Mouse (Mus musculus) left cerebral cortex, postnatal 4 days (tissue): ENCODE measurements around the gene Cd82. TPM values are rescaled to one million over a fixed set of nuclear protein-coding genes. Genes with fewer than 3 reads are reported as not detected.

ENCODE experiments used
- DNase-seq: peaks from one replicate; pipeline ENCODE4 v3.0.0-alpha.2; 2022
- intact Hi-C: fragments of 180-260 bp; cut with DNase I; formaldehyde crosslinking; loops from one replicate; pipeline ENCODE4 v1.15.1; 2025
- total RNA-seq, 2 experiments: library from RNA; stranded (reverse); gene quantifications; 2 replicates each; pipeline ENCODE4 v1.2.3; 2021

Gene Cd82
- total RNA-seq, 2 experiments from 2014 or later = 15.4 to 17.4 TPM

DNA sequence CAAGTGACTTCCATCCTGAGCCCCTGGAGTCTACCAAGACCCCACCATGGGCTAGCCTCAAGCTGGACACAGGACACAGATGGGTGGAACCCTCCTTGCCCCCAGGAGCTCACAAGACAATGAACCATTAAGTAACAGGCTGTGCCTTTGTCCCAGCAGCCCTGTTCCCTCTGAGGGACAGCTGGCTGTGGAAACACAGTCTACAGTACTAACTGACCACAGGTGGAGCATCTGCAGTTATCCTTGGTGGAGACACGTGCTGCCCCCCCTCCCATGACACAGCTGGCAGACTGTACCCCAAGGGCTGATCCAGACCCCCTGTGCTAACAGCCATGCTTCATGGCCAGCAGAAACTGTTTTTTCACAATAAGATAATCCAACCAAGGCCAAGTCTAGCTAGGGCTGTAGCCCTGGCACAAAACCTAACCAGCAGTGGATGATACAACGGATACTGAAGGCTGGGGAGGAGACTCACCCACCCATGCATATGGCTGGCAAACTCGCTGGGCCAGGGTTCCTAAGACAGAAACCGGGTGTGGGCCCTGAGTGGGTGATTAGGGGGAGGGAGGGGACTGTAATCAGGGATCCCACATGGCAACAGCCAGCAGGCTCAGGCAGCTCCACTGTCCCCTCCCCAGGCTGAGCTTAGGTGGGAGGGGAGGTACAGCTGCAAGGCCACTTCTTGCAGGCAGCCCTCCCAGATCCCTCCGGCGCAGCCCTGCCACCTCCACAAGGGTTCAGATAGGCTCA is 15.3 kb downstream of the Cd82 start:
- intact Hi-C loops = no loop called here
- DNase-seq = peak; percentile 50

DNA sequence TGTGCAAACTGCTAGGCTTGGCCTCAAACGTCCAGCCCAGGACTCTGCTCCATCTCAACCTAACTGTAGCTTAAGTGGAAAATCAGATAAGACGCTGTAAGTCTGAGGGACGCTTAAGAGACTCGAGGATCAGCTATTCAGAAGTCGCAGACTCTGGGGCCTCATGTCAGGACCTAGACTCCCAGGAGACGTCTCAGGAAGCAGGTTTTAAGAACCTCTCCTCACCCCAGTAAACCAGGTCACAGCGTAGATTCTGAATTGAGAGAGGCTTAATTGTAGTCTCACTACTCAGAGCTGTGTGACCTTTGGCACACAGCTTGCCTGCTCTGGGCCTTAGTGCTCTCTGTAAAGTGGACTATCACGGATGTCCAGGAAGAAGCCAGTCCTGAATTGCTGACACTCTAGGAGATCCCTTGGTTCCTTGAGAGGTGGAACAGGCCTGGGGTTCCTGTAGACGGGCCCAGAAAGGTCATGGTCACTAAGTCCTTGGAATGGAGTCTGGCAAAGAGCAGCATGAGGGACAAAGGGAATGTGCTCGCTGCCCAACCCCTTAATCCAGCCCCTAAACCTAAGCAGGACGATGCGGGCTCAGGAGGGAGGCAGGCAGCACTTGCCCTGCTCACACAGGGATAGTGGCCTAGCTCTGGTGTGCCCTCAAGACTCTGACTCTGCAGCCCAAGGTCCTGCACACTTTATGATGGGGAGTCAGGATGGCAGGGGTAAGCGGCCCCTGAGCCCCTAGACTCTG is 16.2 kb downstream of the Cd82 start:
- no peak for DNase-seq

DNA sequence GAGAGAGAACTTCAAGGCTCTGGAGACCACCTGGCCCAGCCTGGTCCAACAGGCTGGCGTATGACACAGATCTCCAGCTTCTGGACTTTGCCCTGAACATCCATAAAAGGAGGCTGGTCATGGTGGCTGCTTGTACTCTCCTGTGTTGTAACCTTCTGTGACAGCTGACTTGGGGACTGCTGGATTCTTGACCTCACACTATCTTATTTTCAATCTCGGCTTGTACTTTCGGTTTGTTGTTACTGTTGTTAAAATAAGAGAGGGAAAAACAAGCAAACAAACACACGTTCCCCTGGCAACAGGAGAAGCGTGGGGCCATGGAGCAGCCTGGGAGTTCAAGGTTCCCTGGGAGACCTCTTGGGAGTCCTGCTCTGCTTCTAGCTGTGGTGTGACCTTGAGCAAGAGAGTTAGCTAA is 17.7 kb downstream of the Cd82 start:
- intact Hi-C loops = no loop called here

More for the DNA sequence above, 16.2 kb downstream of the Cd82 start:
- intact Hi-C loops = no loop called here

DNA sequence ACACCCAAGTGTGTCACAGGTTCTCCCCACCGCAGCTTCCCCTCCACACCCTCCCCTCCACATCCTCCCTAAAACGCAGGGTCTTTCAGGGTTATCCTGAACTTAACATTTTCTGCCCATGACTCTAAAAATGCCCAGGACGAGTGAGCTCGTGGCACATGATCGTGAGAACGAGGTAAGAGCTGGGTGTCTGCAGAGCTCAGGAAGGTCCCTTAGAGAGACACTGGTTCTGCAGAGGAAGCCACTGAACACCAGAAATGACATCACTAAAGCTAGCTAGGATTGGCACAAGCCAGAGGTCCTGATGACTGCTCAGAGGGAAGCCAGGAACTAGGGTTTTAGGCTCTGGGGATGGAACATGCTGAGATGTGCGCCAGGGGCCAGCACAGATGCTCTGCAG is 18.7 kb downstream of the Cd82 start:
- intact Hi-C loops = no loop called here
- DNase-seq = no peak

More for the DNA sequence above, 17.7 kb downstream of the Cd82 start:
- no peak for DNase-seq

DNA sequence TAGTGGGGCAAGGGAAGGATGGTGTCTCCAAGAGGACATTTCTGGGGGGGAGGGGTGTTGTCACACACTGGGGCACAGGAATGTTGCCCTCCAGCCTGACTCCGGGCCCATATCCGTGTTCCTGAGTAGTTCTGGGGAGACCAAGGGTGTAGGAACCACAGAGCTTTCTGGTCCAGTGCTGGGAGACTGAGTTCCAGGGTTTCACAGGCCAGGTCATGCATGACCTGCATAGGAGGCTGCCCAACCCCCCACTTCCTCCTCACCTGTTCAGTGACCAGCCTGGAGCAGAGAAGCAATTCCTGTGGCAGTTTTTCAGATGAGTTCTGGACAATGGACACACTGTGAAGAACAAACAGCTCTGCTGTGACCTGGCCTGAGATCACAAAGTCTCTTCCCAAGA is 19.8 kb downstream of the Cd82 start:
- intact Hi-C loops = no loop called here
- DNase-seq = no peak

DNA sequence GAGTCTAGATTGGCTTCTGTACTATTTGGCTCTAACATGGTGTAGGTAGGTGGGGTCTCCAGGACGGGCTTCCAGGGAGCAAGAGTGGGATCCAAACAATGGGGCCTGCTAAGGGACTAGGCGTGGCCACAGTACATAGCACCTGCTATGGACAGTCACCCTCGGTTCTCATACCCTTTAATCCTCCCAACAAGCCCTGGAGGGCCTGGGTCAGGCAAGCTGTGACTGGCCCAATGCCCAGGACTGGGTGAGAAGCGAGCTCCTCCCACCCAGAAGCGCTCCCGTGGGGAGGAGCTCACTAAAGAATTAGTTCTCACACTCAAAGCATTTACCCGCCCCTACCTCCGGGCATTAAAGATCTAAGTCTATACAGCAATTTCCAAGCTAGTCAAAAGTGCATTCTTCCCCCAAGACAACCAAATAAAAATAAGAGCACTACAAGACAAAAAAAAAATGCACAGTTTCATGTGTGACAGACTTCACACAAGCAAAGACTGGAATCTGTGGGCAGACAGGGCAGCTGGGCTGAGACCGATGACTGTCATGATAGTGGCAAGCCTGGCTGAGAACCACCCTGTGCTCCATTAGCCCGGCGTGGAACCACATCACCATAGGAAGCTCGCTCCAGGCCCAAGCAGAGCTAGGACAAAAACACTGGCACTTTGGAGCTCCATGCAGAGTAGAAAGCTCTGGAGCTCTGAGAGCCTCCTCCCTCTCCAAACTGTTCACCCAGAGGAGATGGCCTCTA is 23.0 kb downstream of the Cd82 start:
- DNase-seq = peak; percentile 74
- intact Hi-C loops = no loop called here

DNA sequence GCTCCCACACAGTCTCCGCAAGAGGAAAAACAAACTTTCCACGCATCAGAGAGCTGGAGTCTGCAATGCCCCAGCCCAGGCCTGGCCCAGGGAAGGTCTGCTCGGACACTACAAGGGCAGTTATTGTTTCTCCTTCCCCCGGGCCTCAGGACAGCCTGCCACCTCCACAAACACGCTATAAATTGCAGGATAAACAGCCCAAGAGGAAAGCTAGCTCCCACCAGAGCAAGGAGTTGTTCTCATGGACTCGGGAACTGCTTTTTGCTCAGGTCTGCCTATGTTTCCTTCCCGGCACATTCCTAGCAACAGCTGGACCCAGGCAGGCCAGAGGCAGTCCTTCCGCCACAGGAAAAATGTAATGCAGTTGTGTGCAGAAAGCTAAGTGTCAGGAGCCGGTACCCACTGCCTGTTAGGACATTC is 23.6 kb downstream of the Cd82 start:
- no peak for DNase-seq
- intact Hi-C loops = no loop called here

DNA sequence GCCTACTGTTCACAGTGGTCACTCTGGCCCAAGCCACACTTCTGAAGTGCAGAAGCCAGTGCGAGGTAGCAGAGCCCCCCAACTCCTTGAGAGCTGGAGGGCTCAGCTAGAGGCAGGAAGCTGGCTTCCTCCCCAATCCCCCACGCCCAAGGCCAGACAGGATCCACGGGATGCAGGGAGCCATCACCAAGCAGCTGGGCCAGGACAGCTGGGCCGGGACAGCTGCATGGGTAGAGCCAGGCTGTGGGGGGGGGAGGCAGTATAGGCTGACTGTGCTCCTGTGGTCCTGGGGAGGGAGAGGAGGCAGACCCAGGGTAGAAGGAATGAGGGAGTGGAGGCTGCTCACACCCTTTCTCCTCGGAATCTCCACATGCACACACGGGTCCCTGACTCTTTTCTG is 24.6 kb downstream of the Cd82 start:
- peak; percentile 46 for DNase-seq
- intact Hi-C loops = no loop called here

DNA sequence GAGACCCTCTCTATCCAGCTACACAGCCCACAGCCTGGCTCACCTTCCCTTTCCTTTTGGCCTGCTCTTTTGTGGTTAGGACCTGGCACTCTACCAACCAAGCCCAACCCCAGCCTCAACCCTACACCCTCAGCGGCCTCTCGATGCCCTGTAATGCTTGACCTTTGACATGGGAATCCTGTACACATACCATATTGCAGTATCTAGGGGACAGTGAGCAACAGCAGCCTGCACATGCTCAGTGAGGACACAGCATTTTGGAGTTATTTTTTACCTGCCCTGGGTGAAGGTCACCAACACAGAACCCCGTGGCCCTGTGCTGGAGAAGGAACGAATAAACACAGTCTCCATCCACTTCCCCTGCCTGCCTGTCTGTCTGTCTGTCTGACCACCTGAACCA is 27.4 kb downstream of the Cd82 start:
- intact Hi-C loops = no loop called here
- no peak for DNase-seq

DNA sequence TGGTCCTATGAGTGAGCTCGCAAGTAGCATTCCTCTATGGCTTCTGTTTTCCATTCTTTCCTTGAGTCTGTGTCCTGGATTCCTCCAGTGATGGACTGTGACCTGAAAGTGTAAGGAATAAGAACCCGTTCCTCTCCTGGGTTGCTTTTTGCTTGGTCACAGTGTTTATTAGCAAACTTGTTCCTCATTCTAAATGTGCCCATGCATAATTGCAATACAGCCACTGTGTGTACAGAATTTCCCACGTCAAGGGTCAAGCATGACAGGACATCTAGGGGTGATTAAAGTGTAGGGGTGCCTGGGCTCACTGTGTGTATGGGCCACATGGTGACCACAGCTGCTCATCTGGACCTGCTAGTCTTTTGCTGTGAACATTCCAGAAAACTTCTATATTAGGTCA is 28.0 kb downstream of the Cd82 start:
- intact Hi-C loops = no loop called here
- DNase-seq = no peak

DNA sequence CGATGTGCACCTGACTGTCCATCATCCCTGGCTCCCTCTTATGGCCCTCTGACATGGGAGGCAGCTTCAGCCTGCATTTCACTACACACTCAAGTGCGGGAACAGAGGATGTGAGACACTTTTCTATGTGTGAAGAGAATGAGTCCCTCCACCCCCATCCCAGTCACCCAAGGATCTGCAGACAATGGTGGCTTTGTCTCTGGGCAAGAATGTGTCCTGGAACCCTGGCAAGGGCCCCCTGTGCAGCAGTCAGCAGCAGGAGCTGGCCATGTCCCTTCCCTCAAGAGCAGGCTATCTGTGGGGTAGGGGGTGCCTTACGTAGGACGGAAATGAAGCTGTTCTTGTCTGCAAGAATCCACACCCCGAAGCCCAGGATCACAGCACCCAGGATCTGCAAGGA is 29.4 kb downstream of the Cd82 start:
- intact Hi-C loops = no loop called here
- DNase-seq = no peak

DNA sequence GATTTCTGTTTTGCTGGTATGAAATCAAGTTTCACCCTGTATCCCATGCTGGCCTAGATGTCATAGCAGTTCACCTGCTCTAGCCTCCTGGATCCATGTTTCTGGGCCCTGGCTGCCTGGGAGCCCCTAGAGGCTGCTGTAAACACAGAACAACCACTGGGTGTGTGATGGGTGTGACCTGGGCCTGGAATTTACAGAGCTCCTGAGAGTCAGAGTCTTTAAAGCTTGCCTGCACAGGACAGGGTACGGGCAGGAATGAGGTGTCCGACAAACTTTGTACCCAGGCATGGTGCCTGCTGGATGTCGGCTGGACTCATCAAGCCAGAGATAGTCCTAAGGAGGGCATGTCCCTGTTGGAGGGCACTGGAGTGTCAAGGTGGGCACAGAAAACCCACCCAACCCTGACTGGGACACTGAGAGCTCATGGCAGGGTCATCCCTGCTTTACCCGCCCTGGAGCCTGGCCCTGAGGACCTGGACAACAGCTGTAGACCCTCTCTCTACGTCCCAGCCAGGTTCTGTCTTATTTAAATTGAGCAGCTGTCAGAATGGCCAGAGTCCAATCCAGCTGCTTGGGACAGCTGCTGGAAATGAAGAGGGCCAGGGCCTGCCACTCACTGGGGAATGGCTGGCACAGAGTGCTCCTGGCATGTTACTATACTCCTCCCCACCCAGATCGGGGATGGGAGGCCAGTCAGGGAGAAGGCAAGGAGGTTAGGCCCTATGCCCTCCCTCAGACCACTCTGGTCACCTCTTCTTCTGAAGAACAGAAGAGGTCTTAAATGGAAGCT is 30.1 kb downstream of the Cd82 start:
- DNase-seq = peak; percentile 52
- intact Hi-C loops = no loop called here

DNA sequence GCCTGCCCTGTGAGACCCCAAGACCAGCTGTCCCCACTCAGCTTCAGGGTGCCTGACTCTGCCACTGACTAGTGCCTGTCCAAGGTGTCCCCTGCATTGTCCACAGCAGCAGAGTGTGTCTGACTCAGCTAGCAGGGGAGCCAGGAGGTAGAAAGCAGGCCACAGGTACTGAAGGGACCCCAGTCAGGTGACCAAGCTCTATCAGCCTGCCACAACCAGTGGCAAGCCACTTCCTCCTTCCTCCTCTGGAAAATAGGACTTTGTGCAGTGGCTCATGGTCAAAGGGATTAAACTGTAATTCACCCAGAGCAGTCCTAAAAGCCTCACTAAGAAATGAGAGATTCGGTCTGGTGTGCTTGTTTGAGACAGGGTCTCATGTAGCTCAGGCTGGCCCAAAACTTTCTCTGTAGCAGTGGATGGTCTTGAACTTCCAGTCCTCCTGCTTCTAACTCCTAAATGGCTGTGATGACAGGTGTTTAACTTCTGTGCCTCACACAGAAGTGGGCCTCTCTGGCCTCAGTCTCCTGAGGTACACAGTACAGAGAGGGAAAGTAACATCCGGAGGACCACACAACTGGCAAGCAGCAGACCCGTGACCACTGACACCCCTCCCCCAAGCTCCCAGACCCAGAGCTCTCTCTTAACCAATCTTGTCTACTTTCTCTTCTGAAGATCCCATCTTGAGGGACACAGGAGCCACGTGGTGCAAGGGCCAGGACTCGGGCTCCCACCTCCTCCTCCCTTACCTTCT is 31.2 kb downstream of the Cd82 start:
- intact Hi-C loops = no loop called here

DNA sequence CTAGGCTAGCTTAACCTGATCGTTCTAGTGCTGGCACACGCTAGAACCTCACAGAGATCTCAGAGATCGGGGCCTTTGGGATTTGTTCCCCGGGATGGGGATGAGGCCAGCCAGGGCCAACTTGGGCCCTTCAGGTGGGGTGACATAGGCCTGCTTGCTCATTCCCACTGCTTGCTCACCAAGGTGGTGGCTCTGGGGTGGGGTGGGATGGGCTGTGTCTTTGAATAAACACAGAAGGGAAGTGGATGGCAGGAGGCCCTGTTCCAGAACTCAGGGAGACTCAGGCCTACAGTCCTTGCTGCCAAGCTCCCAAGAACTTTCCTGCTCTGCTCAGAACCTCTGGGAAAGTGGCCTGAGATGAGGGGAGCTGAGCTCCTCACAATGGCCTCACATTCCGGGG is 31.9 kb downstream of the Cd82 start:
- DNase-seq = no peak
- intact Hi-C loops = no loop called here

More for the DNA sequence above, 31.2 kb downstream of the Cd82 start:
- DNase-seq = no peak

DNA sequence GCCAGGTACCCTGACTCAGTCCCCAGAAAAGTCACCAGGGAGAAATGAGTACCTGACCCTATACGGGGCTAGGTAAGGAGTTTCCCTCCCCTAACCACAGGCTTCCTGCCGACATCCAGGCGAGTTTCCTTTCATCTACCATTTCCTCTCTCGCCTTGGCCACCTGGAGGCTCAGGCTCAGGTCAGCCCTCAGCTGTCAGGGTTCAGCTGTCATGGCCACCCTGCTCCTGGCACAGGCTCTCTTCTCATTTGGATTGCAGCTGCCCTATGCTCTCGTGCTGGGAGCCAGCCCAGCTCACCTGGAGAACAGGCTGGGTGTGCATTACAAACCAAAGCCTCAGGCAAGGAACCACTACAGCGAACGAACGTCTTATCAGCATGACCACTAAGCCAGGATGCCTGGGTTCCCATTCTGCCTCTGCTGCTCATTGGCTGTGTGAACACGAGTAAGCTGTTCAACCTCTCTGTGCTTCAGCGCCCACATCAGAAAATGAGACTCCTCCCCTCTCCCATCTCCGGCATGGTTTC is 34.9 kb downstream of the Cd82 start:
- intact Hi-C loops = loop anchor here (10.0 kb wide), 1 partner anchor 353 kb away; no protein-coding TSS in a partner anchor
- DNase-seq = no peak

DNA sequence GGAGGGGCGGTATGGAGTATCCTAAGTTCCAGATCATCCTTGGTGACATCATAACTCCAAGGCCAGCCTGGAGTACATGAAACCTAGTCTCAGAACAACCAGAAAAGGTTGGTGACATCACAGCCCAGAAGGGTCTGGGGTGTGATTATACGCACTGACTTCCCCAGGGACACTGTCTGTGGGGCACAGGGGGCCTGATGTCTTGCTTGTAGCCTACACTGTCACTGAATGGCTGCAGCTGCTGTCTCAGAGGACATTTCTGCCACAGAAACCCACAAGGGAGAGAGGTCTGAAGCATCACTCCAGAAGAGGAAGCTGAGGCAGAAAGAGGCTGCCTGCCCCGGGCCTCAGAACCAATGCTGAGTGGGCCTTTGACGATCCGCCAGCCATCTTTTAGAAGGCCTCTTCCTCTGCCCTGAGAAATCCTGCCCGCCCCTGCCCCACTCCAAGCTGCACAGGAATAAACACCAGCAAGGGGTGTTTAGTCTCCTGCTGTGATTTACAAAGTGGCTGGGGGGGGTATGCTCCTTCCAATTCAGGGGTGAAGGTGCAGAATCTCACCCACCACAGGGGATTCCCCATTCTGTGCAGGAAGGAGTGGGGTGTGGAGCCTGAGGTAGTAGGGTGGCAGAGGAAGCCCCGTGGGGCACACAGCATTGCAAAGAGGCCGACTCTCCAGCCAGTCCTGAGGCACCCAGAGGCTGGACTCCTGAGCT is 35.8 kb downstream of the Cd82 start:
- intact Hi-C loops = loop anchor here (10.0 kb wide), 1 partner anchor 352 kb away; no protein-coding TSS in a partner anchor
- DNase-seq = no peak

DNA sequence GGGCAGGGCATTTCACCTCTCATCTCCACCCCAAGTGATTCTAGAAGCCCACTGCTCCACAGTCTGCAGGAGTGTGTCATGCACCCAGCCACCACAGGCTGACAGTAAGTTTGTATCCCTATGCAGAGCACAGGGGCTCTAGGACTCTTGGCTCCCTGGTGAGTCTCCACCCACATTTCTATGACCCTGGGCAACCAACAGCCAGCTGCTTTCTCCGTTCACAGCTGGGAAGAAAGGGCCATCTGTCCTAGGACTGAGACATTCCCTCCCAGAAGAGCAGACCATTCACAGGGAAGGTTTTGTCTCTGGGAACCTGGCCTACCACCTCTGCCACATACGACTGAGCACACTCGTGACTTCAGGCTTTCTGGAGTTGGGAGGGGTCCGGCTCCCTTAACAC is 37.1 kb downstream of the Cd82 start:
- no peak for DNase-seq
- intact Hi-C loops = loop anchor here (10.0 kb wide), 1 partner anchor 351 kb away; no protein-coding TSS in a partner anchor

DNA sequence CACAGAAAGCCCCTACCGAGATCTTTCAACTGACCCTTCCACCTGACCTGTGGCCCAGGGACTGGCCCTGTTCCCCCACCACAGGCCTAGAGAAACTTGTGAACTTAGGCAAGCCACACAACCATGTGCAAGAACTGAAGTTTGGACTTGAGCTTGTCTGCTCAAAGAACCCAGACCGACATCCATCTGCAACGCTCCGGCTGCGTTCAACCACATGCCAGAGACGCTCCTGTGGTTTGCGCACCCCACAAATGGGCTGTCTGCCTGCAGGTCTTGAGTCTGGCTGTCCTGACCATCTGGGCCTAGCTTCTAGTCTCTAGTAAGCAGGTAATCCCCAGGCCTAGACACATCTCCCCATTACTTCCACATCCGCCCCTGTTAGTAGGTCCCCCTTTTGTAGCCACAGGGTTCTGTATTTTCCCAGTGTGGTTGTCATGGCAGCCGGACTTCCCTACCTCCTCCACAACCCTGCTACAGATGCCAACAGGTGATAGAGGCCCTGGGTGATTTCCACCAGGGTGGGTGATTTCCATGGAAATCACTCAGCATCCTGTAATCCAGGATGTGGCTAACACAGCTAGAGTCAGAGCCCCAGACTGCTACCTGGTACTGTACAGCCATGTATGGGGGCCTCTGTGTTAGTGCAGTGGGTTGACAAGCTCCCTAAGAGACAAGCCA is 38.5 kb downstream of the Cd82 start:
- intact Hi-C loops = loop anchor here (10.0 kb wide), 1 partner anchor 350 kb away; no protein-coding TSS in a partner anchor
- DNase-seq = no peak
